Mouse (Mus musculus) 3134 (cell line): ENCODE data around the gene Agr2.
A peak's percentile ranks its signal among the peaks of the same experiment; 100 is the strongest.

Experiments
- DNase-seq: peaks from one replicate; pipeline ENCODE4 v3.0.0-alpha.2; 2011; ENCODE audit warnings: low spot score; ENCODE audit not compliant: insufficient read length; ENCODE audit errors: extremely low read depth

Agr2 gene

DNA sequence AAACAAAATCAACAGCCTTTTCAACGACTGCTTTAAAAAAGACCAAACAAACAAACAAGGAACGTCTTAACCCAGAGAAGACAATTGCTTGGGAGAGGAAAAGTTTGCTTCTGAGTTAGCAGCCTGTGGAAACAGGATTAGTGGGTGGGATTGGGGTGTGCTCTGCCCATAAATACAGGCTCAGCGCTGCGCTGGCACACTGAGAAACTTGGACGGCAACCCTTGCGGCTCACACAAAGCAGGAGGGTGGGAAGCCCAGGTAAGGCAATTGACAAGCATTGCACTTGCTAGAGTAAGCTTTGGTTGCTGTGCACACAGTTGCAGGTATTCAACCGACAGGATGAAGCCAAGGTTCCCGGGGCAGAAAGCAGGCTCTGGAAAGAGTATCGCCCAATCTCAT is at the start of gene Agr2:
Agr2 (plus strand) TSS at position 197 of the 400 bp plus-strand sequence.
- DNase-seq: no peak

DNA sequence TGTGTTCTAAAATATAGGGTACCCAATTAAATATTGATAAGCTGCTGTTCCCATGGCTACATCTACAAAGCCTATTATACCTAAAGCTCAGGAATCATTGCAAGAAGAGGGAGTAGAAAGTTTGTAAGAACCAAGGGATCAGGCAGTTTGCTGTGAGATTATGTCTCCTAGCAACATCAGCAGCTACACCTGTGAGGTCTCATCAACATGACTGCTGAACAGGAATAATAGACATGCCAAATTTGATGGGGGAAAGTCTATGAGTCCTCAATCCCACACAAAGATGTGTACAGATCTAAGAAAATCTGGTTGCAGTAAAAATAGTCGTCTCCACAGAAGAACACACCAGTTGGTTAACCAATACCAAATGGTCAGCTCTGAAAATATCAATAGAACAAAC is 41.0 kb upstream of the Agr2 start:
- DNase-seq: no peak

DNA sequence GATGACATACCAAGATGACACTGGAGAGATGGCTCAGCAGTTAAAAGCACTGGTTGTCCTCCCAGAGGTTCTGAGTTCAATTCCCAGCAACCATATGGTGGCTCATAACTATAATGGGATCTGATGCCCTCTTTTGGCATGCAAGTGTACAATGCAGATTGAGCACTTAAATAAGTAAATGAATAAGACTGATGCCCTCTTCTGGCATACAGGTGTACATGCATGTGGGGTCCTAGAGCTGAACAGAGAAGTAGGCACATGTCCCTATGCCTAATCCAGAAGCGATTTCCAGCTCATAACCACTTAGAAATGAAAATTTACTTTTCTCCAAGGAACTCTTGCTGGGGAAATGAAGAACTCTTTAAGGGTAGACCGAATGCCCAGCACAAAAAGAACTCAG is 35.5 kb upstream of the Agr2 start:
- DNase-seq: peak; percentile 11

DNA sequence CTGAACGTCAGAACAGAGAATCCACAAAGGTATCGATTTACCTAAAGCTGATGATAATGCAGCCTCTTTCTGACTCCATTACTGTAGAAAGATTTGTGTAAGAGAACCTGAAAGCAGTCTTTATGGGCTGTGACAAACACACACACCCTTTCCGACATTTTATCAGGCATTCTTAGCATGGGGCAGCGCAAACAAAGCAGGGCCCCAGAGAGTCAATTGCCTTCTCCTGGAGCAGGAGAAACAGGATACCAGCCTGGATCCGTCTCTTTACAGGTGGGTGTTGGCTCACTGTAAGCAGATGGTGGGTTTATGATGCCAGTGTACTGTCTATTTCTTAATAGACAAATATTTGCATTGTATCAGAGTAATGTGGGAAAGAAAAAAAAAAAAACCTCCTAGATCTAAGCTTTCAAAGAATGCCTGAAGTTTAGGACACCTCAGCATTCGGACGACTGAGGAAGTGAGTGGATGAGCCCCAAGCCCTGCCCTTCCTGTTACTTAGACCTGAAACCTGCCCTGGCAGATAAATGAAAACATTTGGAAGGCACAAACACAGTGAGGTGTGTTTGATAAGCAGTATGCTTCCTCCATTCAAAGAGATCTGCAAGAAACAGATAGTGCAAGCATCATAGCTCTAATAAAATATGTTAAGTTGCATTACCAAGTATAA is 26.5 kb upstream of the Agr2 start:
- no peak for DNase-seq

DNA sequence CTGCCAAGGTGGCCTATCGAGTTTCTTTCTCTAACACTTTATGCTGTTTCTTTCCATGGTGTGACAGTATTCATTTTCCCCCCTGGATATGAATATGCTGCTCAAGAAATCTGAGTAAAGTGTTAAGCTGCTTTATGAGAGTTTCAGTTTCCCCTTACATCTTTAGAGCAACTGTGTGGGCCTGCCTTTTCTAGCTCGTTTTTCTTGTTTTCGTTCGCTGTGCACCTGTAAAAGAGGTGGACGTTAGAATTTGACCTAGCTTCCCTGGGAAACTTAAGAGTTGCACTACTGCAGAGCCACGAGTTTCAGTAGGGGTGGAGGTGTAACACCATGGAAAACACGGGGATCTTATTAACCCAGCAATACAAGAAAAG is 26.0 kb upstream of the Agr2 start:
- no peak for DNase-seq

DNA sequence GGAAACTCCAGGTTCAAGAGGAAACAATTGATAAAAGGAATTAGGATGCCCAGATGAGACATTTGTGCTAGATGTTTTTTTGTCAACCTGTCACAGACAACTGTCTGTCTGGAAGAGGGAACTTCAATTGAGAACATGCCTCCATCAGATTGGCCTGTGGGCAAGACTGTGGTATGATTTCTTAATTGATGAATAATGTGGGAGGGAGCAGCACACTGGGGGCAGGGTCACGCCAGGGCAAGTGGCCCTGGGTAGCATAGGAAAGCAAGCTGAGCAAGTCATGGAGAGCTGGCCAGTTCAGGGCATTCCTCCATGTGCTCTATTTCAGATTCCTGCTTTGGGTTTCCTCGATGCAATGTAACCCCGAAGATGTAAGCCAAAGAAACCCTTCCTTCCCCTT is 16.8 kb upstream of the Agr2 start:
- DNase-seq: no peak

DNA sequence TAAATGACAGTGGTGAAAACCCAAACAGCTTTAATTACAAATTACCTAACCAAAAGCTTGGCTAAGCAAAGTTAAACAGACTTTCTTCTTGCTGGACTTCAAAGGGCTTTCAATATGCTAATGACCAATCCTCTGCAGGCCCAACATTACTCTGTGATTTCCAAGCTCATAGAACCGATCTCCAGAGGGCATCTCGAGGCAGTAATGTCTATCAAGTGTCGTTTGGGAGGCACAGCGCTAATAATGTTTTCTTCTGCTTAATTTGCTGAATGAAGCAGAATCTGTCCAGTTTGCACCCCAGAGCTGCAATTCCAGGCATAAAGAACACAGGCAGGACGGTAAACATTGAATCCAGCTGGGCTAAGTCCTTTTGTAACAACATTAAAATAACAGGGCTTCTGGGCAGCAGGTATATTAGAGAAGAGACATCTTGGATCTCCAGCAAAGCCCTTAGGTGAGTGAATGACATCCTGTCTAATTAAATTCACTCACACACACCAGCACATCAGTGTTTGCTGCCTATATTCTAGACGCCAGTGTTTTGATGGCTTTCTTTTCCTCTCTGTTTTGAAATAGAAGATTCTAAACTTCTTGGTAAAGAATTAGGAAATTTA is 15.0 kb upstream of the Agr2 start:
- DNase-seq: no peak

DNA sequence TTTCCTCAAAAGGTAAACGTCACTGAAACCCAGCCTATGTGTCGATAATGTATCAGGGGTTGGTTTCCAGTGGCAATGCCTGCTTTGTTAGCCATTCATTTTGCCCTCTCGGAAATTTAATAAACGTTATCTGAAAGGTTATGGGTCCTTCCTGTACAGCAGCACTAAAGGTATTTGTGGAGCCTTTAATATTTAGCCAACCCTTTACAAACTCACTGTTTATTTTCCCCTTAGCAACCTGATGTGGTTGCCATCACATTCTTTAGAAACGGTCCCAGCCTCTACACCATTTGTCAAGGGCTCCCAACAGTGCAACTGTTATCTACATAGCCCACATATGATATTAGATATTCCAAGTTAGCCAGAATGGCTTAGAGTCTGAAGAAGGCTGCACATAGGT is 13.1 kb upstream of the Agr2 start:
- no peak for DNase-seq

DNA sequence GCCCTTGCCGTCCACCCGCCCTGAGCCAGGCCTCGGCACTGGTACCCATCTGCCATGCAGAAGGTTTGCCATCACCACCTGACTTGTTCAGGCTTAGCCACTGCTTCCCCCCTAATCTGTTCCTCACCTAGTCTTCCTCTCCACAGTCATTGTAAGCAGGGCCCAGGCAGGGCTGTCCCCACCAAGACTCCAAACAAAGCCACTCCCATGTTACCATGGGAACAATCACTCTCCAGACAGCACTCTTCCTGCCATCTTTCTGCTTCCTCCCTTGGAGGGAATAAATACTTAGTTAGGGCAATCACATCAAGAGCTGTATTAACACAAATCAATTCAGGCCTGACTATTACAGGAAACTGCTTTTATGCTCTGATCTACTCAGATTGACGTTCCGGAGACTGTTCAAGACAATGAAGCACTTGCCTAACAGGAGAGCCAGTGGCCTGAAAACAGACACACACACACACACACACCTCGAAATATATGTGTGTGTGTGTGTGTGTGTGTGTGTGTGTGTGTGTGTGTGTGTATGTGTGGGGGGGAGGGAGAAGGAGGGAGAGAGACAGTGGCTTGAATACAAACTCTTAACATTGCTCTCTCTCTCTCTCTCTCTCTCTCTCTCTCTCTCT is 10.9 kb upstream of the Agr2 start:
- DNase-seq: no peak

DNA sequence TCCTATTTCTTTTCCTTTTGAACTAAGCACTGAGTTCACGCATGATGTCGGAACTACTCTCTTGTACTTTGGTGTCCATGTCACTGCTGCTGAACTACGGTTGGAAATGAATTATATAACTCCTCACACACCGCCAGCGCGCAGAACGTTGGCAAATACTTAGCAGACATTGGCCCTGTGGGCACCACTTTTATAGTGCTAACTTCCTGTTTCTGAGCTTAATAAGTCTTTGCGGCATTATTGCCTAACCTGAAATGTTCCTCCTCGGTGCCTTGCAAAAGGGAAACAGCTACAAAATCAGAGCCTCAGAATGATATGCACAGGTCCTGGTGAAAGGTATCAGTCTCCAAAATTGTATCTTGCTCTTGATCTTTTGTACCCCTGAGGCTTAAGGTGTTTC is 9.2 kb upstream of the Agr2 start:
- no peak for DNase-seq

DNA sequence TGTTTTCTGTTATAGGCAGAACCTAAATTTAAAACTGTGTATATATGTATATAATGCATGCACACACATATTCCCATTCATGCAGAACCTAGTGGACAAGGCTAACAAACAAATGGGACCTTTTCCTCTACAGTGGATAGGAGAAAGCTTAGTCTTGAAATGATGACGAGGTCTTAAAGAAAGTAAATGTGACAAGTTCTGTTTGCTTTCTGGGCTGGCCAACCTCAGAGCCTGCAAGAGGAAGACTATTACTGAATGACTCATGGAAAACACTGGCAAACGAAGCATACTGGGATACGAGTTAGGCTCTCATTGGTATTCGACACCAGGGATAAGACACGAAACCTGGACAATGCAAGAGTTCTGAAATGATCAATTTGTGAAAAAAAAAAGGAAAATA is 8.0 kb upstream of the Agr2 start:
- DNase-seq: no peak

DNA sequence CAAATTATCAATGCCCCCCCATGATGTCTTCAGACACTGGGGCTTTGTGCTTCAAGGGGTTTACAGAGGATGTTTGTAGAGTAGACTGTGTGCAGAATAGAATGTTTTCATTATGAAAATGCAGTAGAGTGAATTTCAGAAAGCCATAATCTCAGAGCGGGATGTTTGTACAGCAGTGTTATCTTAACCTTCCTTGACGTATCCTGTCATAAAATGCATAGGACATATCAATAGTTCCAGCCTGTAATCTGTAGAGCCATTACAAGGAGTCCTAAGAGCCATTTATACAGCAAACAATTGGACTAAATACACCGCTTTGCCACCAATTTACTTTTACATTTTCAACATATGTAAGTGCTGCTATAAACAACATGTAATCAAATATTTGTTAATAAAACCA is 876 bp downstream of the Agr2 start:
- DNase-seq: no peak

DNA sequence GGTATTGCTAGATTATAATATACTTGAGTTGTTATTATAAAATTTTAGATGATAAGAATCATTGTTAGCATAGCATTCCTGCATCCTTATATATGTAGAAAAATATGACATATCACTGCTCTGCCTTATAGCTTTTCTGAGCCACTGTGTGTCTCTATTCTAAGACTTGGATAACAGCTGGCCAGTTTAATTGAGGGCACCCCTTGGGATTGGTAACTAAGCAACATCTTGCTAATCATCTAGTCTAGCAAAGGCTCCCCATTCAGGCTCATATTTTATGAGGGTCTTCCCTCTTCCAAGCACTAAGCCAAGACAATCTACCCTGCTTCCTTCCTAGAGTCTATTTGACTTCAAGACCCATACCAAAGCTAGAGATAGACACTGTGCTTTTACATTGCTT is 1.4 kb downstream of the Agr2 start:
- no peak for DNase-seq

DNA sequence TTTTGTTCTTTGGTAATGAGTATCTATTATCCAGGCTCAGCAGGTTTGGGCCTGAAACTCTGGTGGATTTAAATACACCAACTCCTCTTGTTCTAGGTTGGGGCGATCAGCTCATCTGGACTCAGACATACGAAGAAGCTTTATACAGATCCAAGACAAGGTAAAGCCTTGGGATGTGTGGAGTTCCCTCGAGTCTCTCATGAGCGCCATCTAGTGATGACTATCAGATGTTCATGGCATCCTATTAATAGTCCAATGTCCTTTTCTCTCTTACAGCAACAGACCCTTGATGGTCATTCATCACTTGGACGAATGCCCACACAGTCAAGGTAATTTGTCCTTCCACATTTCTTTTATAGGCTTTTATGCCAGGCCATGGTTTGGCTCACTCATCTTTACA is 3.1 kb downstream of the Agr2 start:
- no peak for DNase-seq

DNA sequence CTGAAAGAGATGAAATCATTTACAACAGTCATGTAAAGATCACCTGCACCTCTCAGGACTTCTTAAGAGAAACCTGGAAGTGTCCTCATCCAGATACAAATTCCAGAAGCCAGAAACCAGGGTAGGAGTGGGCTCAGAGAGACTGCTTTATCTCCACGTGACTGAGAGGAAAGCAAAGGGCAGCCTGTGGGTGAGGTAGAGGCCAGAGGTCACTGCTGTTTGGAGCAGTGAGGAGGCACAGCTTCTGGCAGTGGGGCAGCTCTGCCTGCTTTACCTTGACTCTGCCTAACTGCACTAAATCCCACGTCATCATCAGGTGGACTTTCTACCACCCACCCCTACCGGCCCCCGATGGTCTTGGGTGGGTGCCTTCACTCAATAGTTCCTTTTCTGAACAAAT is 12.0 kb downstream of the Agr2 start:
- DNase-seq: no peak

DNA sequence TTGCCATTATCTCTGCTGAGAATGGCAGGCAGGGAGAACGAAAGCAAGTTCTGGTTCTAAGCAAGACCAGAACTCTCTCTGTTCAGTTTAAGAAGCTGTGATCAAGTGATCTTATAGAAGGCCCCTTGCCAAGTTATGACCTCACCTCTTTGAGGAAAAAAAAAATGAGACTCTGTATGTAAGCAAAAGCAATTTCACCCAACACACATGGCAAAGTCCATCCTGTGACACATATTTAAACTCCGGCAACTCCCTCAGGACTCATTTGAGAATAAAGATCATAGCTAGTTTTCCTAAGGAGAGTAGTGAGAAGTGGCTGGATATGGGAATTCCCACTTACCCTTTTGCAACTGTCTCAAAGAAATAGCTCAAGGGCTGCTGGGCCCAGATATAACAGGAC is 14.9 kb downstream of the Agr2 start:
- no peak for DNase-seq

DNA sequence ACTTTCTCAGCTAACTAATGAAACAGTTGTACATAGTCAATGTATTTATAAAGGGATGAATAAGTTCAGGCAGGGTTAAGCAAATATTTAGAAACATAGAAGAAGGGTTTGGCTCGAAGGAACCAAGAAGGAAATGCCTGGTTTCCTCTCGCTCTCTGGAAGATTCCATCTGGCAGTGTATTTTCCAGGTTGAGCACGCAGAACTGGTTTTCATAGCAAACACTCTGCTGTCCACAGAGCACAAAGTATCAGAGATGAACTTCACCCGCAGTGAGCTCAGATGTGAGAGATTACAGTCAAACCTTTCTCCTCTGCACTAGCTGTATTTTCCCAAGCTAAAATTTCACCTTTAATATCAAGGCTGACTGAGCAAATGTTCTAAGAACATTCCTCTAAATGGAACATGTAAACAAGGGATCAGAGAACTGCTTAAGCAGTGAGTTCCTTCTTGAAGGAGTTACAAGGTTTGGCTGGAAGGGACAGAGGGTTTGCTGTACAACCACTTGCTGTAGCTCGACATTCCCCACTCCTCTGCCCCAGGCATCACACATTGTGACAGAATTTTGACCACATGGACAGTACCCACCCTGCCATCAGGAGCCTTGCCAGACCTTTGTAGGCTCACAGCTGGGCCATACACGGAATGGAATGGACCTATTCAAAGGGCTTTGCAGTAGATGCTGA is 15.8 kb downstream of the Agr2 start:
- DNase-seq: no peak

DNA sequence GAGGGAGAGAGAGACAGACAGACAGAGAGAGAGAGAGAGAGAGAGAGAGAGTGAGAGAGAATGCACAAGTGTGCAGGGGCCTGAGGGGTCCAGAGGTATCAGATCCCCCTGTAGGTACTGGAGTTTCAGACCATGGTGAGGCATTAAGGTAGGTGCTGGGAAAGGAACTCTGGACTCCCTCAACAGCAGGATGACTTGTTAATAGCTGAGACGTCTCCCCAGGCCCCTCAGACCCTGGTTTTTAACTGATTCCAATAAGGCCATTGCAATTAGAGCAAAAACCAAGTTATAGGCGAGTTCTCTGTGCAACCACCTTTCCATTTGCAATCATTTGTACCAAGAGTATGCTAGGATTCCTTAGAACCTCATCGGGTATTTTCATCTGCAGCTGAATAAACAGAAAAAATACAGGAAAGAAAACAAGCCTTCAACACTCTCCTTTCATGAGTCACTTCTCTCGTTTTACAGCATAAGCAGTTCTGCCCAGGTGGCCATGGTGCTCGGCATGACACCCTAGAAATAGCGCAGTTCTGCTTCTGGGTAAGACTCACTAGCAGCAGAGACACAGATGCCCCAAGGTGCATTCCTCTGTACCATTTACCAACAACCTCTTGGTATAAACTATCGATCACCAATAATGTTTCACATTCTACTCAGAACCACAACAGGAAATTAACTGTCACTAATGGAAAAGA is 20.7 kb downstream of the Agr2 start:
- DNase-seq: no peak

DNA sequence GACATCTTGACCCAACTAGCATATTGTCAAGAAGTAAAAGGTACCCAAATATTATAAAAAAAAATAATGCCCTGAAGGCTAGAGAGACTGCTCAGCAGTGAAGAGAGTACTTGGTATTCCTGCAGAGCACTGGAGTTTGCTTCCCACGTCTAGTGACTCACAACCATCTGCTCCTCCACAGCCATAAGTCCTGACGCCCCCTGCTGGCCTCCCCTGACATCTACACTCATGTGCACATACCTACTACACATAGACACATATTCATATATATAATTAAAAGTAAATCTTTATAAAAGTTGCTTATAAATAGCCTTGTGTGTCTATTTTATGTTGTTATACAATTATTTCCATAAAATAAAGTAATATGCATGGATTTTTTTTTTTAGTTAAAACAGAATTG is 25.1 kb downstream of the Agr2 start:
- DNase-seq: no peak

DNA sequence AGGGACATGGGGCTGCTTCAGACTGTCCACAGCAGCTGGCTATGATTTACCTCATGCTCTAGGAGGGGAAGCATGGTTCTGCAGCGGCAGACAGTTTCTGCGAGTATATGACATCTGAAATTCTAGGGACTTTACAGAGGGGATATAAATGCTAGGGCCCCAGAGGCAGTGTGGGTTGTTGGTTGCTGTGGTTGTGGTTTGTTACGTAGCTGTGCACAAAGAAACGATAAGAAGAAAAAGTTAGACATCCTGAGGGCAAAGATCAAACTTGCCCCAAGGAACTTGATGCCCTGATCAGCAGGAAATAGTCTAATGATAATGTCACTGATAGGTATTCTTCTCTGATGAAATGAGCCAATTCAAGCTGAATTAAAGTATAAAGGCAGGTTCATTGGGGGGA is 26.9 kb downstream of the Agr2 start:
- DNase-seq: no peak

DNA sequence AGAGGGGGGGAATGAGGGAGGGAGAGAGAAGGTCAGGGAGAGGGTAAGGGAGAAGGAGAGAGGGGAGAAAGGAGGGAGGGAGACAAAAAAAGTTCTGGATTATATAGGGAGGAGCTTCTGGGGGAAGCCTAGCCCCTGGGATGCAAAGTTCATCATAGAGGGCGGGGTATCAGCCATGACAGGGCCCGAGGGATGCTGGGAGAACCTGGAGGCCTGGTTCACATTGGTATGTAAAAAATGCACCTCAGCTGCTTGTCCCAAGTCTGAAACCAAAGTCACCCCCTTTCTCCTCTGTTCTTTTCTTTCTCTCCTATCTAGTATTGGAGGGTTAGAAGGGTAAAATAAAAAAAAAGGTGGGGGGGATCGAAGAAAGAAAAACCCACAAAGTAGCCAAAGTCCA is 27.4 kb downstream of the Agr2 start:
- no peak for DNase-seq
